35 mouse cellular contexts compared by ENCODE assay signal in the genomic region with DNA sequence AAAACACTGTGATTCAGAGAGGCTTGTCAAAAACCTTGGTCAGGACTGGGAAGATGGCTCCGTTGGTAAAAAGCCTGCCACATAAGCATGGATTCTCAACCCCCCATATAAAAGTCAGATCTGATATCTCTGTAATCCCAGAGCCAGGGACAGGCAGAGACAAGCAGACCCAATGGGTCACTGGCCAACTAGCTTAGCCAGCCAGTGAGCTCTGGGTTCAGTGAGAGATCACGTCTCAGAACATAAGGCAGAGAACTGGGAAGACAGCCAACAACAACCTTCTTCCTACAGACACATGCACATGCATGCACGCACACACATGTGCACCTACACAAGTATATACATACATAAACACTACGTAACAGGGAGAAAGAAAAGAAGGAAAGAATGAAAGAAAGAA. TPM values are rescaled to one million over a fixed set of nuclear protein-coding genes. Genes with fewer than 3 reads are reported as not detected.
DNase-seq lines count a peak whose midpoint lies in the region; ATAC-seq and TF ChIP-seq lines count a peak whose summit lies in the region.
"Had no signal": no experiment of that assay in that cellular context is flagged by ENCODE, and none has a peak within 500 bp of the region (broad histone marks: within the 10 kb centered on the region; RNA-seq: fewer than 3 reads in every experiment).

No protein-coding gene starts in this region.

- no peak for ATAC-seq in hindbrain, embryonic 14.5 days (ENCODE audit: low FRiP score)
- ATAC-seq in hindbrain, embryonic 13.5 days (ENCODE audit: low FRiP score): no peak
- ATAC-seq in midbrain, postnatal 0 days (ENCODE audit: low FRiP score): no peak
- no peak for ATAC-seq in midbrain, embryonic 14.5 days (ENCODE audit: low FRiP score, low TSS enrichment)
- ATAC-seq: forebrain, postnatal 0 days; intestine, embryonic 15.5 days; midbrain, embryonic 15.5 days; Patski had no signal

- no peaks in the 10 kb centered on the region for H3K27me3 ChIP-seq in hindbrain, embryonic 14.5 days (ENCODE audit: control insufficient read depth, insufficient read depth, low read length)
- H3K27me3 ChIP-seq in hindbrain, embryonic 13.5 days: no peaks in the 10 kb centered on the region
- H3K27me3 ChIP-seq in midbrain, postnatal 0 days (ENCODE audit: insufficient read depth, low read length): no peaks in the 10 kb centered on the region
- no peaks in the 10 kb centered on the region for H3K27me3 ChIP-seq in midbrain, embryonic 14.5 days (ENCODE audit: control insufficient read depth, insufficient read depth, low read length)
- H3K27me3 ChIP-seq: embryonic facial prominence, embryonic 12.5 days; forebrain, embryonic 12.5 days; hindbrain, embryonic 15.5 days; intestine, embryonic 15.5 days; liver, embryonic 13.5 days; midbrain, embryonic 15.5 days; neural tube, embryonic 12.5 days; Patski had no signal

- H3K27ac ChIP-seq in hindbrain, embryonic 14.5 days: no peak overlapping the region
- H3K27ac ChIP-seq in hindbrain, embryonic 13.5 days: no peak overlapping the region
- no peak overlapping the region for H3K27ac ChIP-seq in midbrain, postnatal 0 days (ENCODE audit: low read depth, low read length)
- no peak overlapping the region for H3K27ac ChIP-seq in midbrain, embryonic 14.5 days (replicated peaks; ENCODE audit: low read depth, low read length)
- H3K27ac ChIP-seq: embryonic facial prominence, embryonic 12.5 days; forebrain, embryonic 12.5 days; heart, embryonic 10.5 days; hindbrain, embryonic 15.5 days; intestine, embryonic 15.5 days; limb, embryonic 13.5 days; liver, embryonic 13.5 days; midbrain, embryonic 15.5 days; neural tube, embryonic 12.5 days had no signal

- DNase-seq in hindbrain, embryonic 14.5 days (ENCODE audit: low spot score): peak; percentile 27
- peak; percentile 17 for DNase-seq in midbrain, postnatal 0 days (ENCODE audit: low spot score)
- DNase-seq in midbrain, embryonic 14.5 days: no peak
- peak; percentile 22 for DNase-seq in brain, embryonic 14.5 days (ENCODE audit: low read depth)
- DNase-seq in thymus, postnatal 4 days: no peak
- no peak for DNase-seq in adrenal gland, postnatal 10 days
- DNase-seq: adrenal gland, postnatal 25 days; cerebellum, adult 18-20 months; forebrain, postnatal 0 days; gastrocnemius, postnatal 10 days; heart, postnatal 4 days; kidney, adult 2 months; kidney, postnatal 10 days; liver, embryonic 13.5 days; lung, adult 18-20 months; lung, postnatal 10 days; right cerebral cortex, adult 18-20 months; spleen, adult 18-20 months; thymus, postnatal 14 days had no signal

- no peaks in the 10 kb centered on the region for H3K4me1 ChIP-seq in hindbrain, embryonic 14.5 days (replicated peaks; ENCODE audit: control insufficient read depth, insufficient read depth, low read length)
- H3K4me1 ChIP-seq in hindbrain, embryonic 13.5 days (replicated peaks): no peaks in the 10 kb centered on the region
- no peaks in the 10 kb centered on the region for H3K4me1 ChIP-seq in midbrain, postnatal 0 days (ENCODE audit: insufficient read depth, low read length)
- no peaks in the 10 kb centered on the region for H3K4me1 ChIP-seq in midbrain, embryonic 14.5 days (ENCODE audit: control insufficient read depth, insufficient read depth, low read length)
- H3K4me1 ChIP-seq: embryonic facial prominence, embryonic 12.5 days; forebrain, embryonic 12.5 days; heart, embryonic 10.5 days; hindbrain, embryonic 15.5 days; intestine, embryonic 15.5 days; liver, embryonic 13.5 days; midbrain, embryonic 15.5 days; neural tube, embryonic 12.5 days had no signal

- no peak overlapping the region for H3K4me3 ChIP-seq in hindbrain, embryonic 14.5 days (replicated peaks; ENCODE audit: low read length)
- no peak overlapping the region for H3K4me3 ChIP-seq in hindbrain, embryonic 13.5 days
- H3K4me3 ChIP-seq in midbrain, postnatal 0 days (ENCODE audit: low read depth, low read length): no peak overlapping the region
- no peak overlapping the region for H3K4me3 ChIP-seq in midbrain, embryonic 14.5 days (replicated peaks; ENCODE audit: low read depth, low read length)
- H3K4me3 ChIP-seq: embryonic facial prominence, embryonic 12.5 days; erythroblast, embryonic 14.5 days; forebrain, embryonic 12.5 days; heart, embryonic 10.5 days; hindbrain, embryonic 15.5 days; intestine, embryonic 15.5 days; limb, embryonic 13.5 days; liver, embryonic 13.5 days; midbrain, embryonic 15.5 days; neural tube, embryonic 12.5 days had no signal

- no peaks in the 10 kb centered on the region for H3K36me3 ChIP-seq in hindbrain, embryonic 14.5 days (replicated peaks; ENCODE audit: control insufficient read depth, insufficient read depth)
- H3K36me3 ChIP-seq in hindbrain, embryonic 13.5 days: no peaks in the 10 kb centered on the region
- no peaks in the 10 kb centered on the region for H3K36me3 ChIP-seq in midbrain, postnatal 0 days (ENCODE audit: insufficient read depth, low read length)
- H3K36me3 ChIP-seq in midbrain, embryonic 14.5 days (ENCODE audit: control insufficient read depth, insufficient read depth, low read length): no peaks in the 10 kb centered on the region
- H3K36me3 ChIP-seq: embryonic facial prominence, embryonic 12.5 days; forebrain, embryonic 12.5 days; G1E; heart, embryonic 10.5 days; hindbrain, embryonic 15.5 days; intestine, embryonic 15.5 days; limb, embryonic 13.5 days; liver, embryonic 13.5 days; midbrain, embryonic 15.5 days; neural tube, embryonic 12.5 days had no signal

- TF ChIP-seq CTCF in midbrain, postnatal 0 days (IDR thresholded peaks at IDR 0.05): no peak
- TF ChIP-seq CTCF in brain, embryonic 14.5 days (IDR thresholded peaks at IDR 0.05; ENCODE audit: borderline replicate concordance, extremely low read depth, insufficient read depth, insufficient read length): no peak

- H3K4me2 ChIP-seq in hindbrain, embryonic 14.5 days (replicated peaks): no peak overlapping the region
- no peak overlapping the region for H3K4me2 ChIP-seq in hindbrain, embryonic 13.5 days
- H3K4me2 ChIP-seq in midbrain, postnatal 0 days (ENCODE audit: low read depth, low read length, poor library complexity, severe bottlenecking): no peak overlapping the region
- no peak overlapping the region for H3K4me2 ChIP-seq in midbrain, embryonic 14.5 days (ENCODE audit: low read length)
- H3K4me2 ChIP-seq: embryonic facial prominence, embryonic 12.5 days; forebrain, embryonic 12.5 days; hindbrain, embryonic 15.5 days; intestine, embryonic 15.5 days; limb, embryonic 13.5 days; liver, embryonic 13.5 days; midbrain, embryonic 15.5 days; neural tube, embryonic 12.5 days had no signal

- no peaks in the 10 kb centered on the region for H3K9me3 ChIP-seq in hindbrain, embryonic 14.5 days (ENCODE audit: control insufficient read depth, low read length)
- H3K9me3 ChIP-seq in hindbrain, embryonic 13.5 days: 0 out of 2 replicates have a peak, but pooled peaks cover 6% of the 10 kb centered on the region
- H3K9me3 ChIP-seq in midbrain, postnatal 0 days (ENCODE audit: low read length): no peaks in the 10 kb centered on the region
- no peaks in the 10 kb centered on the region for H3K9me3 ChIP-seq in midbrain, embryonic 14.5 days (ENCODE audit: control insufficient read depth, low read length)
- H3K9me3 ChIP-seq: embryonic facial prominence, embryonic 12.5 days; forebrain, embryonic 12.5 days; G1E; heart, embryonic 10.5 days; hindbrain, embryonic 15.5 days; intestine, embryonic 15.5 days; liver, embryonic 13.5 days; midbrain, embryonic 15.5 days; neural tube, embryonic 12.5 days had no signal

- TF ChIP-seq POLR2A in brain, embryonic 14.5 days (IDR thresholded peaks at IDR 0.05; ENCODE audit: borderline replicate concordance, extremely low read depth, insufficient read depth, insufficient read length, poor library complexity, severe bottlenecking): no peak

- H3K9ac ChIP-seq in hindbrain, embryonic 14.5 days: no peak overlapping the region
- no peak overlapping the region for H3K9ac ChIP-seq in hindbrain, embryonic 13.5 days
- no peak overlapping the region for H3K9ac ChIP-seq in midbrain, postnatal 0 days (replicated peaks; ENCODE audit: low read length, poor library complexity, severe bottlenecking)
- no peak overlapping the region for H3K9ac ChIP-seq in midbrain, embryonic 14.5 days (replicated peaks; ENCODE audit: low read length)
- H3K9ac ChIP-seq: embryonic facial prominence, embryonic 12.5 days; forebrain, embryonic 12.5 days; forebrain, postnatal 0 days; hindbrain, embryonic 15.5 days; intestine, embryonic 15.5 days; limb, embryonic 13.5 days; liver, embryonic 13.5 days; midbrain, embryonic 15.5 days; neural tube, embryonic 12.5 days had no signal

- WGBS in hindbrain, embryonic 14.5 days: 76% methylated on average over 4 of the region's 4 CpGs
- WGBS in hindbrain, embryonic 13.5 days: 68% methylated on average over 4 of the region's 4 CpGs
- WGBS in midbrain, postnatal 0 days: 73% methylated on average over 4 of the region's 4 CpGs
- WGBS in midbrain, embryonic 14.5 days: 79% methylated on average over 4 of the region's 4 CpGs

RNA-seq across cellular contexts. Expression of a gene that starts 29.7 kb away (rescaled TPM):
- polyA plus RNA-seq in hindbrain, embryonic 14.5 days (2014; fragmentation: Nextera tagmentation; extraction: Ambion mirVana): 25.4 and 30.5 TPM in 2 replicates
- 31.5 and 31.6 TPM in 2 replicates for polyA plus RNA-seq in hindbrain, embryonic 13.5 days (2015; fragmentation: Nextera tagmentation; extraction: Ambion mirVana)
- total RNA-seq in midbrain, postnatal 0 days (2014; rRNA removed): 128 and 156 TPM in 2 replicates
- polyA plus RNA-seq in midbrain, postnatal 0 days (2015; fragmentation: Nextera tagmentation; extraction: Ambion mirVana): 18.2 and 23.6 TPM in 2 replicates
- 40.1 and 44.6 TPM in 2 replicates for polyA plus RNA-seq in midbrain, embryonic 14.5 days (2014; fragmentation: Nextera tagmentation; extraction: Ambion mirVana)
- 30.4 and 52.2 TPM in 2 replicates for polyA plus RNA-seq in brain, embryonic 14.5 days (2012; rRNA removed)
- 10 to 100 TPM; 16.3 to 17.8 TPM for total RNA-seq in adrenal gland, postnatal 10 days (2021)

RNA-seq across cellular contexts. Expression of a gene that starts 46.6 kb away (rescaled TPM):
- 0.24 TPM in 1 of 2 replicates, not detected in the other for polyA plus RNA-seq in hindbrain, embryonic 14.5 days (2014; fragmentation: Nextera tagmentation; extraction: Ambion mirVana)
- not detected in 2 replicates for polyA plus RNA-seq in hindbrain, embryonic 13.5 days (2015; fragmentation: Nextera tagmentation; extraction: Ambion mirVana)
- total RNA-seq in midbrain, postnatal 0 days (2014; rRNA removed): not detected in 2 replicates
- polyA plus RNA-seq in midbrain, postnatal 0 days (2015; fragmentation: Nextera tagmentation; extraction: Ambion mirVana): 0.20 TPM in 1 of 2 replicates, not detected in the other
- not detected in 2 replicates for polyA plus RNA-seq in midbrain, embryonic 14.5 days (2014; fragmentation: Nextera tagmentation; extraction: Ambion mirVana)
- polyA plus RNA-seq in brain, embryonic 14.5 days (2012; rRNA removed): not detected in 2 replicates
- not detected for total RNA-seq in adrenal gland, postnatal 10 days (2021)
- total RNA-seq: adrenal gland, postnatal 25 days; forebrain, postnatal 0 days; G1E; gastrocnemius, postnatal 10 days; layer of hippocampus, postnatal 10 days; left cerebral cortex, adult 18-20 months had no signal
- polyA plus RNA-seq: embryonic facial prominence, embryonic 12.5 days; erythroblast, embryonic 14.5 days; forebrain, embryonic 12.5 days; forebrain, postnatal 0 days; G1E; hindbrain, embryonic 15.5 days; intestine, embryonic 15.5 days; large intestine, adult 2 months; limb, embryonic 13.5 days; liver, embryonic 13.5 days; midbrain, embryonic 15.5 days; neural tube, embryonic 12.5 days; Patski; stomach, embryonic 16.5 days had no signal

Comparison
In these comparisons a context has a peak if more than half of its experiments do, and no peak if none do; other contexts are left out.
1. DNase-seq: peak in hindbrain, embryonic 14.5 days (single experiment), midbrain, postnatal 0 days (single experiment) and brain, embryonic 14.5 days (single experiment); none in midbrain, embryonic 14.5 days (single experiment), thymus, postnatal 4 days (single experiment) and adrenal gland, postnatal 10 days (single experiment).